Mouse (Mus musculus) cerebellum, adult 2 months (tissue): Measurements from ENCODE around the gene Ppfia4. TPM values are rescaled to one million over a fixed set of nuclear protein-coding genes. Genes with fewer than 3 reads are reported as not detected.
A peak's percentile ranks its signal among the peaks of the same experiment; 100 is the strongest.

Experiments
- DNase-seq, 2 experiments: peaks; one replicate each; pipeline ENCODE4 v3.0.0; 2021
- H3K27ac ChIP-seq: fragments of 200-500 bp; 2 replicates; pipeline ENCODE4 v1.5.1; 2012; ENCODE audit warnings: low read length, control low read depth, inconsistent platforms; ENCODE audit not compliant: insufficient read depth
- H3K27me3 ChIP-seq: fragments of 200-500 bp; 2 replicates; pipeline ENCODE4 v1.6.1; 2012; ENCODE audit warnings: inconsistent platforms, mild to moderate bottlenecking, low read length, moderate library complexity; ENCODE audit not compliant: control insufficient read depth, insufficient read depth
- H3K4me1 ChIP-seq: fragments of 200-500 bp; 2 replicates; pipeline ENCODE4 v1.6.1; 2011; ENCODE audit warnings: low read length; ENCODE audit not compliant: control insufficient read depth, insufficient read depth
- H3K4me3 ChIP-seq: fragments of 200-500 bp; replicated peaks from 2 replicates; pipeline ENCODE3; 2011; ENCODE audit warnings: mild to moderate bottlenecking, low read depth, low read length, control low read depth; ENCODE audit not compliant: insufficient read depth
- CTCF ChIP-seq: fragments of 200-500 bp; IDR thresholded peaks from 2 replicates; pipeline ENCODE4 v1.5.1; 2011; ENCODE audit warnings: low read depth, mild to moderate bottlenecking, control low read depth, low read length, moderate library complexity, borderline replicate concordance; ENCODE audit not compliant: insufficient read depth
- POLR2A ChIP-seq: fragments of 200-500 bp; IDR thresholded peaks from 2 replicates; pipeline ENCODE4 v1.6.1; 2011; ENCODE audit warnings: low read length, control low read depth, borderline replicate concordance; ENCODE audit not compliant: insufficient read depth
- WGBS: fragments of 180-500 bp; shearing (Covaris S2); methylation state at CpG from one replicate; pipeline ENCODE4 v1.1.7; 2018; 5-methylcytosine and 5-hydroxymethylcytosine counted together
- polyA plus RNA-seq: library from polyadenylated mRNA; depleted of rRNA; stranded (reverse); fragments of >200 nt; gene quantifications from 2 replicates; pipeline ENCODE4 v1.2.3, GENCODE M21; 2012; rRNA removed

Gene Ppfia4
- polyA plus RNA-seq: 192 and 220 TPM in 2 replicates

DNA sequence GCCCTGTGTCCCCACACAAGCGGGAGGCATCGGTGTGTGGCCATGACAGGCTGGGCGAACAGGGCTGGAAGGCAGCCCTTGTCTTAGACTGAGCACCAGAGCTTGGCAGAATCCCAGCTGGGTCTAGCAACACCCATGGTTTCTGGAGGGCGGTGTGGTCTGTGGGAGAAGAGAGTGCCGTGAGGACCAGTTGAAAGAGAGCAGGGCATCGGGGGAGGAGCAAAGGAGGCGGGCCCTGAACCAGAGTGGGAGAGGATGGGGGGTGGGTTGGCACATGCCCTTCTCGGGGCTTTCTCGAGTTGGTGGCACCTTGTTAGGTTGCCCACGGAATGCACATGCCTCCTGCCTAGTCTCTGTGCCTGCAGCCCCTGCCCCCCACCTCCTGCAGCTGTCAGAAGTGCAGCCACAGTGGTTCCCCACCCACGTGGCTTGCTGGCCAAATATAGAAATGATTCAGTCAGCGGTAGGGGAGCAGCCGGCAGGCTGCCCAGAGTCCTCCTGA, at the start of gene Ppfia4:
TSS of gene Ppfia4 (minus strand) at position 159 of the 502 bp plus-strand sequence.
- 5% methylated on average over 13 of the region's 13 CpGs for WGBS
- H3K4me3 ChIP-seq: peak within 1 kb of the TSS; percentile 9
- TF ChIP-seq POLR2A (no peak), CTCF (no peak)
- H3K4me1 ChIP-seq: peaks cover 80% of the 10 kb centered on the region
- no peaks in the 10 kb centered on the region for H3K27me3 ChIP-seq
- peak; percentile 76 to 80 for DNase-seq
- peak within 1 kb of the TSS; percentile 97 for H3K27ac ChIP-seq

DNA sequence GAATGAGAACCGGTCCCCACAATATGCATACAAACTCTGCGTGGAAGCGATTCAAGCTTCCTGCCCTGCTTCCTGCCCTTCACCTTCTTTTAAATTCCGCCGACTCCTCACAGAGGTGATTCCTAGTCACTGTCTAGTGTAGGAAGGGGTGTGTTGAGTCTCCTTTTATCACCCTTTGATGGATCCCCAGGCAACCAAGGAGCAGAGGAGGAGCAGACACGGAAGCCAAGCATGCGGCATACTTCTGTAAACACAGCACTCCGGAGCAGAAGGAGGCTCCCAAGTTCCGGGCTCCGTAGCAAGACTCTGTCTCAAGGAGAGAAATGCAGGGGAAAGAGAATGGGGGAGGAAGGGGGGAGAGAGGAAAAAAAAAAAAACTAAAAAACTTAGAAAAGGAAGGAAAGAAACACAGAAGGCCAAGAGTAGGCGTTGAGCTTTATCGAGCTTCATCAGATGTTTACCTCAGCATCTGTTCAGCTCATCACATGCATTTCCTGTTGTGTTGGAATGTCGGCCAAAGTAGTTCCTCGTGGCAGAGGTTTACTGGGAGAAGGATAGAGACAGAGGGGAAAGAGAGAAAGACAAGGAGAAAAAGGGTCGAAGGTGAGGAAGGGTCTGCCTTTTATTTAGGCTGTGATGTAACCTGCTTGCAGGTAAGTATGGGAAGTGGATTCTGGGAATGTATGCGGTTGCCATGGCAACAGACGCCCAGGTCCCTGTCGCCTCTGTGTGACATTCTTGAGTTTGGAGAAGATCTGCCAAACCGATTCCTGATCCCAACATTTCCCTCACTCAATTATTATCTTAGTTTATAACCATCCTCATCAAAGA, 49.3 kb upstream of the Ppfia4 start:
- no peak for TF ChIP-seq POLR2A
- no peak for TF ChIP-seq CTCF
- H3K4me1 ChIP-seq: no peaks in the 10 kb centered on the region
- DNase-seq: peak in 1 of 2 experiments; percentile 12
- no peak overlapping the region for H3K4me3 ChIP-seq
- H3K27me3 ChIP-seq: no peaks in the 10 kb centered on the region
- H3K27ac ChIP-seq: no peak overlapping the region
- WGBS: 19% methylated on average over 19 of the region's 19 CpGs

DNA sequence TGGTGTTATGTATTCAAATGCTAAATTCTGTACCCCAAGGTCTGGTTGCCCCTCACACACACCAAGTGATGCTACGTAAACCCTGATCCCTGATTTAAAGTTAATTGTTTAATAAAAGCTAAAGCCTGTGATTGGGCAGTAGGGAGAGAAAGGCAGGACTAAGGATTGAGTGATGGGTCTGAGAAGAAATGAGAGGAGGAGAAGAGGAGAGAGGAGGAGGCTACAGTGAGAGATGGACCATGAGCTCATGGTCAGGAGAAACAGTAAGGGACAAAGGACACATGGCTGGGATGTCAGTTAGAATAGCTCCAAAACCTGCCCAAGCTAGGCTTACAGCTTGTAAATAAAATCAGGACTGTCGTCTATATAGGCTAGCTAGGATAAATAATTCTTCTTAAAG, 48.3 kb upstream of the Ppfia4 start:
- Histone ChIP-seq H3K4me1 (no peaks in the 10 kb centered on the region), H3K27ac (no peak overlapping the region), H3K4me3 (no peak overlapping the region), H3K27me3 (no peaks in the 10 kb centered on the region)
- no peak for TF ChIP-seq CTCF
- no peak for TF ChIP-seq POLR2A
- no peak for DNase-seq
- WGBS: 90% methylated on average over 2 of the region's 2 CpGs

DNA sequence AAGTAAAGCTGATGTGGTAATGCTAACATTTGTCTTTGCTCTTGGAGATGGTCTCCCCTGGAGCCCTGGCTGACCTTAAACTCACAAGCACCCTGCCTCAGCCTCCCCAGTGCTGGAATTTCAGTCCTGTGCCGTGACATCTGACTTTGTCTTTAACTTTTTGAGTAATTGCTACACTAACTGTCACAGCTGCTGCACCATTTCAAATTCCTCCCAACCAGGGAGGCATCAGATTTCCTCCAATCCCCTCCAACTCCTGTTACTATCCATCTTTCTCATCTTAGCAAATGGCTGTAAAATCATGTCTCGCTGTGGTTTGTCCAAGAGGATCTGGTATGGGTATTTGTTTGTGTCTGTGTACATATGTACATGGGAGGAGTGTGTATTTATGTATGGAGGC, 41.4 kb upstream of the Ppfia4 start:
- Histone ChIP-seq H3K4me3 (no peak overlapping the region), H3K27me3 (no peaks in the 10 kb centered on the region), H3K4me1 (no peaks in the 10 kb centered on the region), H3K27ac (no peak overlapping the region)
- WGBS: 66% methylated on average over 2 of the region's 2 CpGs
- TF ChIP-seq POLR2A (no peak), CTCF (no peak)
- DNase-seq: no peak

DNA sequence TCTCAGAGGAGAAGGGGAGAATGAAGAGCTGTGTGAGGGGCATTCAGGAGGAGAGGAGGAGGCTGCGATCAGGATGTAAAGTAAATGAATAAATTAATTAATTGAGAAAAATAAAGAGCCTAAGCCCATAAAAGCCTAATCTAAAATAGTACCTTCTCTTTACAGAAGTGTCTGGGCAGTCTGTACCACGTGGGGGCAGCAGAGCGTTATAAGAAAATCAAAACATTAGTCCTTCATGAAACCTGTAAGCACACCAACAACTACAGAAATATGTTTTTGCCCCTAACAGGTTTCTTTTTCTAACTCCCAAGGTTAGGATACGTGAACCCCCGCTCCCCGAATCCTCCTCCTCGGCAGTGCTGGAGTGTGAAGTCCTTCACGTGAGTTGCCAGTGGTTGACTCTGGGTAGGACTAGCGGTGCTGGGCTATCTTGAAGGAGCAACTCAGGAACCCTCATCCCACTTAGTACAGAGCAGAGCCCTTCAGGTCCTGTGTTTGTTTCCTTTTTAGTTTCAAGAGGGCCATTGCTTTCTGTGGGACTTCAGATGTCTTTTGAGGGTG, 36.1 kb upstream of the Ppfia4 start:
- no peaks in the 10 kb centered on the region for H3K4me1 ChIP-seq
- WGBS: 51% methylated on average over 9 of the region's 9 CpGs

DNA sequence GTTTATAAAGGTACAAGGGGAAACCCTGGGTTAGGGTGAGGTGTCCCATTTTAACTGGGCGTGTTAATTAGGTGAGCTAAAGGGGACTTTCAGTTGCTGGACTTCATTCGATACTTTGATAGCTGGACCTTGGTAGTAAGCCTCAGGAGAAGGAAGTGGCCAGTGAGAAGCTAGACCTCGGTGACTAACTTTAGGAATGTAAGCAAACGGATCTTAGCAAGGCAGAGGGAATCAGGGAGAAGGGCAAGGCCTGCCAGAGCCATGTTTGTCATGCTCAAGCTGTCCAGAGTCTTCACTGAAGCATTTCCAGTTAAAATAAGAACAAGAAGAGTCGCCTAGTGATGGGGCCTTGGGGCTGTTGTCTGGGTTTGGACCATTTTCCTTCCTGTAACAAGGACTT, 32.8 kb upstream of the Ppfia4 start:
- no peaks in the 10 kb centered on the region for H3K27me3 ChIP-seq
- DNase-seq: no peak
- H3K4me1 ChIP-seq: no peaks in the 10 kb centered on the region
- no peak overlapping the region for H3K4me3 ChIP-seq
- no peak overlapping the region for H3K27ac ChIP-seq
- no peak for TF ChIP-seq POLR2A
- TF ChIP-seq CTCF: no peak
- 66% methylated on average over 5 of the region's 5 CpGs for WGBS

More for the DNA sequence above, 36.1 kb upstream of the Ppfia4 start:
- Histone ChIP-seq H3K4me3 (no peak overlapping the region), H3K27ac (no peak overlapping the region), H3K27me3 (no peaks in the 10 kb centered on the region)
- TF ChIP-seq POLR2A (no peak), CTCF (peak; percentile 33; the same call in 1 of the 2 replicates)
- peak; percentile 31 to 45 for DNase-seq

DNA sequence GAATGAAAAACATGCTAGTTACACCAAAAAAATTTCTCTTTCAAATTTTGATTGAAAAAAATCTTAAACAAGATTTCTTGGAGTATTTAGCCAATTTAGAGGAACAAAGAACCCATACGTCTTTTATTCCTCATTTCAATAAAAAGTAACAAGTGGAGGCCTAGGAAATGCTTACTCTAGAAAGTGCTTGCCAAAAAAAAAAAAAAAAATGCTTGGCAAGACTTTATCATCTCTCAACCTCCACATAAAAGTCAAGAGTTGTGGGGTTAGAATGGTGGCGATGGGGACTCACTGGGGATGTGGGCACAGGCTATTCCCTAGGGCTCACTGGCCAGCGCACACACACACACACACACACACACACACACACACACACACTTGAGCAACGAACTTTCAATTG, 30.5 kb upstream of the Ppfia4 start:
- DNase-seq: no peak
- Histone ChIP-seq H3K4me3 (no peak overlapping the region), H3K4me1 (peaks cover 3% of the 10 kb centered on the region; the same call in 1 of the 2 replicates), H3K27me3 (no peaks in the 10 kb centered on the region), H3K27ac (no peak overlapping the region)
- TF ChIP-seq CTCF: no peak
- no peak for TF ChIP-seq POLR2A
- WGBS: 84% methylated on average over 4 of the region's 4 CpGs

DNA sequence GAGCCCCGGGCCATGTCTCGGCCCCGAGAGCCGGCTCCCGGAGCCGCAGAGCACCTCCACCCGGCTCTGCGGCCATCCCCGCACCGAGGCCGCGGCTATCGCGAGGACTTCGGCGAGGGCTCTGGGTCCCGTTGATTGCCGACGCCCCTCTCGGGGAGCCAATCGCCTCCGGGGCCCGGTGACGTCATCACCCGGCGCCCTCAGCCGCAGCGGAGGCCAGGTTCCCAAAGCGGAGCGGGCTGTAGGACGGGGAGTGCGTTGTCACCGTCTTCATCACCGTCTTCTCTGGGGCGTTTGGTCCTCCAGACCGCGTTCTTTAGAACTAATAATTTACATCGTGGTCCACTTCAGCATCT, 29.1 kb upstream of the Ppfia4 start, which contains the start of gene Tmem183a:
TSS of gene Tmem183a (minus strand) at position 123 of the 356 bp plus-strand sequence.
- peak; percentile 96 to 97 for DNase-seq
- TF ChIP-seq CTCF: no peak
- peak; percentile 99 for TF ChIP-seq POLR2A
- Histone ChIP-seq H3K4me3 (peak within 1 kb of the TSS; percentile 64), H3K4me1 (peaks cover 3% of the 10 kb centered on the region; the same call in 1 of the 2 replicates), H3K27me3 (no peaks in the 10 kb centered on the region), H3K27ac (peak within 1 kb of the TSS; percentile 17; the same call in 1 of the 2 replicates)
- under 1% methylated on average over 38 of the region's 38 CpGs for WGBS
